Mouse (Mus musculus): Measurements from ENCODE around the gene Trpm5. TPM values are rescaled to one million over a fixed set of nuclear protein-coding genes. Genes with fewer than 3 reads are reported as not detected.

Trpm5 gene
- polyA plus RNA-seq, 1 experiment, result 0.03 TPM

GRCm38 (mm10) chr7:143112395-143112794, 18.0 kb upstream of the Trpm5 start:
- Histone ChIP-seq H3K4me1 (ENCODE audit: control insufficient read depth, insufficient read depth, low read length) (no peaks in the 10 kb centered on the region), H3K4me3 (ENCODE audit: insufficient read depth, low read depth, low read length) (no peak overlapping the region), H3K27ac (ENCODE audit: insufficient read depth, low read depth, low read length) (no peak overlapping the region), H3K36me3 (ENCODE audit: control insufficient read depth, insufficient read depth, low read length) (no peaks in the 10 kb centered on the region), H3K27me3 (replicated peaks; ENCODE audit: control insufficient read depth, insufficient read depth, low read length) (no peaks in the 10 kb centered on the region)
- no peak for TF ChIP-seq CTCF (conservative IDR thresholded peaks at IDR 0.05; ENCODE audit: insufficient read depth, insufficient read length, low read depth, low read length)
- TF ChIP-seq POLR2A (IDR thresholded peaks at IDR 0.05; ENCODE audit: low read depth, low read length), result no peak
- DNase-seq, result no peak
- 43% methylated on average over 1 of the region's 1 CpGs for WGBS

- no peak overlapping the region for H3K27ac ChIP-seq (ENCODE audit: insufficient read depth, low read depth, low read length)
- H3K36me3 ChIP-seq (ENCODE audit: control insufficient read depth, insufficient read depth, low read length), result no peaks in the 10 kb centered on the region
- TF ChIP-seq CTCF (conservative IDR thresholded peaks at IDR 0.05; ENCODE audit: insufficient read depth, insufficient read length, low read depth, low read length) (no peak), POLR2A (IDR thresholded peaks at IDR 0.05; ENCODE audit: low read depth, low read length) (no peak)
- H3K27me3 ChIP-seq (replicated peaks; ENCODE audit: control insufficient read depth, insufficient read depth, low read length), result no peaks in the 10 kb centered on the region
- DNase-seq, result no peak
- 71% methylated on average over 4 of the region's 4 CpGs for WGBS
- H3K4me1 ChIP-seq (ENCODE audit: control insufficient read depth, insufficient read depth, low read length), result peaks cover 1% of the 10 kb centered on the region
- H3K4me3 ChIP-seq (ENCODE audit: insufficient read depth, low read depth, low read length), result no peak overlapping the region
Observed at GRCm38 (mm10) chr7:143111719-143112118, 17.3 kb upstream of the Trpm5 start.

GRCm38 (mm10) chr7:143110803-143111202, 16.4 kb upstream of the Trpm5 start:
- Histone ChIP-seq H3K36me3 (ENCODE audit: control insufficient read depth, insufficient read depth, low read length) (no peaks in the 10 kb centered on the region), H3K27me3 (replicated peaks; ENCODE audit: control insufficient read depth, insufficient read depth, low read length) (no peaks in the 10 kb centered on the region), H3K4me3 (ENCODE audit: insufficient read depth, low read depth, low read length) (no peak overlapping the region), H3K27ac (ENCODE audit: insufficient read depth, low read depth, low read length) (no peak overlapping the region), H3K4me1 (ENCODE audit: control insufficient read depth, insufficient read depth, low read length) (peaks cover 4% of the 10 kb centered on the region)
- WGBS, result 74% methylated on average over 1 of the region's 1 CpGs
- no peak for TF ChIP-seq POLR2A (IDR thresholded peaks at IDR 0.05; ENCODE audit: low read depth, low read length)
- TF ChIP-seq CTCF (conservative IDR thresholded peaks at IDR 0.05; ENCODE audit: insufficient read depth, insufficient read length, low read depth, low read length), result peak; percentile 38; the same call in 1 of the 2 replicates
- DNase-seq, result no peak

- no peaks in the 10 kb centered on the region for H3K36me3 ChIP-seq (ENCODE audit: control insufficient read depth, insufficient read depth, low read length)
- 68% methylated on average over 3 of the region's 3 CpGs for WGBS
- no peak overlapping the region for H3K27ac ChIP-seq (ENCODE audit: insufficient read depth, low read depth, low read length)
- no peak overlapping the region for H3K4me3 ChIP-seq (ENCODE audit: insufficient read depth, low read depth, low read length)
- H3K4me1 ChIP-seq (ENCODE audit: control insufficient read depth, insufficient read depth, low read length), result peaks cover 7% of the 10 kb centered on the region
- no peak for TF ChIP-seq CTCF (conservative IDR thresholded peaks at IDR 0.05; ENCODE audit: insufficient read depth, insufficient read length, low read depth, low read length)
- TF ChIP-seq POLR2A (IDR thresholded peaks at IDR 0.05; ENCODE audit: low read depth, low read length), result no peak
- no peaks in the 10 kb centered on the region for H3K27me3 ChIP-seq (replicated peaks; ENCODE audit: control insufficient read depth, insufficient read depth, low read length)
- no peak for DNase-seq
Observed at GRCm38 (mm10) chr7:143109696-143110095, 15.3 kb upstream of the Trpm5 start.

GRCm38 (mm10) chr7:143108996-143109660, 14.7 kb upstream of the Trpm5 start:
- WGBS, result 19% methylated on average over 3 of the region's 3 CpGs
- no peaks in the 10 kb centered on the region for H3K27me3 ChIP-seq (replicated peaks; ENCODE audit: control insufficient read depth, insufficient read depth, low read length)
- no peak overlapping the region for H3K4me3 ChIP-seq (ENCODE audit: insufficient read depth, low read depth, low read length)
- H3K4me1 ChIP-seq (ENCODE audit: control insufficient read depth, insufficient read depth, low read length), result peaks cover 7% of the 10 kb centered on the region
- peak; percentile 25 for DNase-seq
- H3K36me3 ChIP-seq (ENCODE audit: control insufficient read depth, insufficient read depth, low read length), result no peaks in the 10 kb centered on the region
- H3K27ac ChIP-seq (ENCODE audit: insufficient read depth, low read depth, low read length), result peak overlapping the region; percentile 52
- no peak for TF ChIP-seq CTCF (conservative IDR thresholded peaks at IDR 0.05; ENCODE audit: insufficient read depth, insufficient read length, low read depth, low read length)
- no peak for TF ChIP-seq POLR2A (IDR thresholded peaks at IDR 0.05; ENCODE audit: low read depth, low read length)

GRCm38 (mm10) chr7:143108200-143108599, 13.8 kb upstream of the Trpm5 start:
- 22% methylated on average over 5 of the region's 5 CpGs for WGBS
- peak overlapping the region; percentile 52 for H3K27ac ChIP-seq (ENCODE audit: insufficient read depth, low read depth, low read length)
- H3K27me3 ChIP-seq (replicated peaks; ENCODE audit: control insufficient read depth, insufficient read depth, low read length), result no peaks in the 10 kb centered on the region
- no peaks in the 10 kb centered on the region for H3K36me3 ChIP-seq (ENCODE audit: control insufficient read depth, insufficient read depth, low read length)
- peaks cover 7% of the 10 kb centered on the region for H3K4me1 ChIP-seq (ENCODE audit: control insufficient read depth, insufficient read depth, low read length)
- H3K4me3 ChIP-seq (ENCODE audit: insufficient read depth, low read depth, low read length), result peak overlapping the region; percentile 51
- DNase-seq, result peak; percentile 78
- TF ChIP-seq CTCF (conservative IDR thresholded peaks at IDR 0.05; ENCODE audit: insufficient read depth, insufficient read length, low read depth, low read length) (no peak), POLR2A (IDR thresholded peaks at IDR 0.05; ENCODE audit: low read depth, low read length) (no peak)

- no peak for TF ChIP-seq CTCF (conservative IDR thresholded peaks at IDR 0.05; ENCODE audit: insufficient read depth, insufficient read length, low read depth, low read length)
- TF ChIP-seq POLR2A (IDR thresholded peaks at IDR 0.05; ENCODE audit: low read depth, low read length), result peak; percentile 13
- H3K4me1 ChIP-seq (ENCODE audit: control insufficient read depth, insufficient read depth, low read length), result peaks cover 7% of the 10 kb centered on the region
- no peaks in the 10 kb centered on the region for H3K36me3 ChIP-seq (ENCODE audit: control insufficient read depth, insufficient read depth, low read length)
- WGBS, result 11% methylated on average over 57 of the region's 57 CpGs
- H3K4me3 ChIP-seq (ENCODE audit: insufficient read depth, low read depth, low read length), result peak overlapping the region; percentile 51
- no peaks in the 10 kb centered on the region for H3K27me3 ChIP-seq (replicated peaks; ENCODE audit: control insufficient read depth, insufficient read depth, low read length)
- peak overlapping the region; percentile 75; the same call in 1 of the 2 replicates for H3K27ac ChIP-seq (ENCODE audit: insufficient read depth, low read depth, low read length)
- DNase-seq, result peak; percentile 82
Observed at GRCm38 (mm10) chr7:143106672-143107465, 12.4 kb upstream of the Trpm5 start.

Data from kidney, adult 2 months (tissue).